Mouse (Mus musculus) limb, embryonic 15.5 days (tissue): ENCODE measurements around the gene Ndst2. TPM values are rescaled to one million over a fixed set of nuclear protein-coding genes. Genes with fewer than 3 reads are reported as not detected.
"Not testable (repeated sequence)": the region's sequence is repeated elsewhere in the genome, so short reads cannot be mapped to it uniquely, and the experiment has no call there.

Experiments
- ATAC-seq: fragments of 200-750 bp; cut with Nextera tagmentation; 2 replicates; pipeline ENCODE4 v1.8.0; 2017; ENCODE audit warnings: low read depth, moderate TSS enrichment; ENCODE audit not compliant: insufficient number of reproducible peaks, low FRiP score, low TSS enrichment
- H3K27ac ChIP-seq: fragments of 300-500 bp; sonication (generic); 2 replicates; pipeline ENCODE4 v1.5.1; 2015; ENCODE audit warnings: moderate library complexity, mild to moderate bottlenecking, inconsistent platforms
- H3K27me3 ChIP-seq: fragments of 300-500 bp; sonication (generic); 2 replicates; pipeline ENCODE4 v1.6.1; 2015; ENCODE audit warnings: inconsistent platforms
- H3K36me3 ChIP-seq: fragments of 300-500 bp; sonication (generic); 2 replicates; pipeline ENCODE4 v1.6.1; 2015; ENCODE audit warnings: inconsistent platforms
- H3K4me1 ChIP-seq: fragments of 300-500 bp; sonication (generic); 2 replicates; pipeline ENCODE4 v1.6.1; 2015; ENCODE audit warnings: inconsistent platforms
- H3K4me2 ChIP-seq: fragments of 300-500 bp; sonication (generic); 2 replicates; pipeline ENCODE4 v1.6.1; 2015; ENCODE audit warnings: mild to moderate bottlenecking, inconsistent platforms
- H3K4me3 ChIP-seq: fragments of 300-500 bp; sonication (generic); 2 replicates; pipeline ENCODE4 v1.5.1; 2015; ENCODE audit warnings: mild to moderate bottlenecking, inconsistent platforms
- H3K9ac ChIP-seq: fragments of 300-500 bp; sonication (generic); 2 replicates; pipeline ENCODE4 v1.6.1; 2015; ENCODE audit warnings: inconsistent platforms
- H3K9me3 ChIP-seq: fragments of 300-500 bp; sonication (generic); 2 replicates; pipeline ENCODE4 v1.6.1; 2016; ENCODE audit warnings: inconsistent platforms
- WGBS: fragments of 180-500 bp; shearing (Covaris S2); methylation state at CpG from one replicate; pipeline ENCODE4 v1.1.7; 2015; 5-methylcytosine and 5-hydroxymethylcytosine counted together
- polyA plus RNA-seq: library from polyadenylated mRNA; unstranded; fragments of >200 nt; fragmentation: Nextera tagmentation; extraction: Ambion mirVana; gene quantifications from 2 replicates; pipeline ENCODE4 v1.2.1, GENCODE M21; 2015

The Ndst2 gene
- polyA plus RNA-seq, 1 experiment from 2014 or later, result 33.7 TPM

DNA sequence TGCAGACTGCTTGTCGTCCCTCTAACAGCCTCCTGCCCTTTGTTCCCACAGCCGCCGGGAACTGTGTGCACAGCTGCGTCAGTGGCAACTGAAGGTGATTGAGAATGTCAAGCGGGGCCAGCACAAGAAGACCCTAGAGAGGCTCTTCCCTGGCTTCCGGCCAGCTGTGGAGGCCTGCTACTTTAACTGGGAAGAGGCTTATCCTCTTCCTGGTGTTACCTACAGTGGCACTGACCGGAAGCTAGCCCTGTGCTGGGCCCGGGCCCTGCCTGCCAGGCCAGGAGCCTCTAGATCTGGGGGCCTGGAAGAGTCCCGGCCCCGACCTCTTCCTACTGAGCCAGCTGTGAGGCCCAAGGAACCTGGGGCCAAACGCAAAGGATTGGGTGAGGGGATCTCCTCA, 20.5 kb downstream of the Ndst2 start:
- ATAC-seq, result no peak
- Histone ChIP-seq H3K9me3 (no peaks in the 10 kb centered on the region), H3K4me2 (no peak overlapping the region), H3K27me3 (no peaks in the 10 kb centered on the region), H3K27ac (no peak overlapping the region), H3K4me1 (peaks cover 11% of the 10 kb centered on the region), H3K36me3 (peaks cover 91% of the 10 kb centered on the region), H3K9ac (no peak overlapping the region), H3K4me3 (no peak overlapping the region)
- WGBS, result 80% methylated on average over 11 of the region's 11 CpGs

DNA sequence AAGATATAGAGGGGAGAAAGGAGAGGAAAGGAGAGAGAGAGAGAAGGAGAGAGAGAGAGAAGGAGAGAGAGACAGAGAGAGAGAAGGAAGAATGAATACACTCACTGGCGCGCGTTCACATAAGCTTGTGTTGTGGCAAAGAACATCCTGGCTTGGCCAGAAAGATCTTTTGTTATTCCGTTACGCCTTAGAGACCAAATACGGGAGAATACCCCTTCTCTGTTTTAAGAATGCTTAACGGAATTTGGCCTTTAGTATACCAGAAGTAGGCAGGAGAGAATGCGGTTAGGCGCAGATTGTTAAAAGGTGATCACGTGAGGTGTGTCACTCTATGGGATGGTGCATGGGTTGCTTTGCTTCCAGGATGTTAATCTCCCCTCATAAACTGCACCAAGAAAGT, 26.1 kb downstream of the Ndst2 start:
- 5% methylated on average over 10 of the region's 10 CpGs for WGBS

DNA sequence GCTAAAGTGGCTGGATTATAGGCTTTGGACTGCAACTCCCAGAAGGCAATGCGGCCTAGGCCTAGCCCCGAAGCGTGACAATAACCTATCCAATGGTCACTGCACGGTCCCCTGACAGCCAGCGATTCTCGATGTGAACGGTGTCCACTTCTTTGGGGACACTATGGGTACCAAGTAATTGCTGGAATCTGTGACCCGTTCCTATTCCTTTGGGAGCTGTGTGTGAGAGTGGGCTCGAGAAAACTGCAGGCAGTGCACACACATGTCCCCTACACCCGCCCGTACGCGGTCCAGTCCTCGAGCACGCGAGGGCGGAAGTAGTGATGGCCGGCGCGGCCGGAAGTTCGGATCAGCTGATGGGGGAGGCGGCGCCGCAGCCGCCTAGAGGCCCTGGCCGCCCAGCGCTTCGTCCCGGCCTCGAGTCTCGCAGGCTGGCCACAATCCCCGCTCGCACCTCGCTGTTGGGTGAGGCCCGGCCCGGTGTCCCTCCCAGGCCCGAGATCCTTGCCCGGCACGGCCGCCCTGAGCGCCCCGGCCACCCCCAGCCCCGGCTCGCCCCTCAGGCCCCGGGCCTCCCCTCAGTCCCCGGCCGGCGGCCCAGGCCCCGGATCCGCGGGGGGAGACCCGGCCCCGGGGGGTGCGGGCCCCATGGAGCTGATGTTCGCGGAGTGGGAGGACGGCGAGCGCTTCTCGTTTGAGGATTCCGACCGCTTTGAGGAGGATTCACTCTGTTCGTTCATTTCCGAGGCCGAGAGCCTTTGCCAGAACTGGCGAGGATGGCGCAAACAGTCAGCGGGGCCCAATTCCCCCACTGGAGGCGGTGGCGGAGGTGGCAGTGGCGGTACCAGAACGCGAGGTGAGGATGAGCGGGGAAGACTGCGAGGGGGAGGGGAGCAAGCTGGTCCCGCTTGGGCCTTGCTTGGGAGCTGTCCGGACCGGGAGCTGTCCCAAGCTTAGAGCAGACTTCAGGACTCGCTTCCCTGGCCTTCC, 26.9 kb downstream of the Ndst2 start, which contains the start of gene Zswim8:
Gene Zswim8, plus strand, starts transcription at position 352 of the 990 bp plus-strand sequence.
- H3K4me3 ChIP-seq, result peak within 1 kb of the TSS; percentile 99
- H3K36me3 ChIP-seq, result peaks cover 42% of the 10 kb centered on the region
- H3K9ac ChIP-seq, result peak within 1 kb of the TSS; percentile 99
- H3K27ac ChIP-seq, result peak within 1 kb of the TSS; percentile 91
- no peaks in the 10 kb centered on the region for H3K27me3 ChIP-seq
- ATAC-seq, result peak; percentile 93
- H3K4me1 ChIP-seq, result peaks cover 24% of the 10 kb centered on the region
- H3K9me3 ChIP-seq, result no peaks in the 10 kb centered on the region
- under 1% methylated on average over 80 of the region's 80 CpGs for WGBS
- peak within 1 kb of the TSS; percentile 73 for H3K4me2 ChIP-seq

More for the DNA sequence above, 26.1 kb downstream of the Ndst2 start:
- peaks cover 49% of the 10 kb centered on the region for H3K36me3 ChIP-seq
- peak overlapping the region; percentile 73 for H3K4me2 ChIP-seq
- no peaks in the 10 kb centered on the region for H3K27me3 ChIP-seq
- peak overlapping the region; percentile 91 for H3K27ac ChIP-seq
- H3K9me3 ChIP-seq, result no peaks in the 10 kb centered on the region
- peak overlapping the region; percentile 99 for H3K4me3 ChIP-seq
- peak overlapping the region; percentile 99 for H3K9ac ChIP-seq
- peaks cover 24% of the 10 kb centered on the region for H3K4me1 ChIP-seq
- no peak for ATAC-seq

DNA sequence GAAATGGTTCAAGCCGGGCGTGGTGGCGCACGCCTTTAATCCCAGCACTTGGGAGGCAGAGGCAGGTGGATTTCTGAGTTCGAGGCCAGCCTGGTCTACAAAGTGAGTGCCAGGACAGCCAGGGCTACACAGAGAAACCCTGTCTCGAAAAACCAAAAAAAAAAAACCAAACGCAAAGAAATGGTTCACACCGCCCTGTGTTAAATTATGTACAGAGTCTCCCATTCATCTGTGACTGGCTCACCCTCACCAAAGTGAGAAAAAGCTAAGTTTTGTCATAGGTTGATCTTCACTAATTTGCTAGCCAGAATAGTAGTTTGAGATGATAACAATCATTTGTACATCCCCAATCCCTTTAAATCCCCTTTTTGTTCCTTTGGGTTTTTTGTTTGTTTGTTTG, 30.9 kb downstream of the Ndst2 start:
- Histone ChIP-seq H3K36me3 (peaks cover 24% of the 10 kb centered on the region), H3K4me1 (peaks cover 28% of the 10 kb centered on the region), H3K4me2 (peak overlapping the region; percentile 55), H3K4me3 (peak overlapping the region; percentile 73), H3K27ac (peak overlapping the region; percentile 93), H3K9ac (peak overlapping the region; percentile 74)
- H3K9me3 ChIP-seq, H3K27me3 ChIP-seq, ATAC-seq: not testable (repeated sequence)
- WGBS, result 8% methylated on average over 8 of the region's 8 CpGs

DNA sequence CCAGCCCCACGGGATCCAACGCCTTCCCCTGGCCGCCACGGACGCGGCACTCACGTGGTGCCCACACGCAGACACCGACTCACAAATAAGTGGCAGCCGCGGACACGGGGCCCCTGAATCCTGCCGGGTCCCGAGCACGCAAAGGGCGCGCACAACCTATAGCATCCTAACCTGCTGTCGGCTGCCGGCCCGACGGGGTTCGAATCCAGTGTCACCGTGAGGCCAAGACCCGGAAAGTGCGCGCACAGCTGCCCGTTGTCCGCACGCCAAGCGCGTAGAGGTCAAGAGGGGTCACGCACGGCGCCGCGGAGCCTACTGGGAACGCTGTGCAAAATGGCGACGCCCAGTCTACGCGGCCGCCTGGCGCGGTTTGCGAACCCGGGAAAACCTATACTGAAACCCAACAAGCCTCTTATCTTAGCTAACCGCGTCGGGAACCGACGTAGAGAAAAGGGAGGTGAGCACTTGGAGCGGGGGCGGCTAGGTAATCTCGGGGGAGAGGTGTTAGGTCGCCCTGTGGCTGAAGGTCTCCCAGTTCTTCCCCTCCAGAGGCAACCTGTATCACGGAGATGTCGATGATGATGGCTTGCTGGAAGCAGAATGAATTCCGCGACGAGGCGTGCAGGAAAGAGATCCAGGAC, 31.5 kb downstream of the Ndst2 start, which contains the start of gene Chchd1:
Gene Chchd1, plus strand, starts transcription at position 266 of the 641 bp plus-strand sequence.
- H3K4me3 ChIP-seq, result peak within 1 kb of the TSS; percentile 73
- H3K4me1 ChIP-seq, result peaks cover 29% of the 10 kb centered on the region
- under 1% methylated on average over 61 of the region's 61 CpGs for WGBS
- peak within 1 kb of the TSS; percentile 55 for H3K4me2 ChIP-seq
- no peaks in the 10 kb centered on the region for H3K27me3 ChIP-seq
- no peaks in the 10 kb centered on the region for H3K9me3 ChIP-seq
- peaks cover 26% of the 10 kb centered on the region for H3K36me3 ChIP-seq
- peak within 1 kb of the TSS; percentile 74 for H3K9ac ChIP-seq
- peak within 1 kb of the TSS; percentile 93 for H3K27ac ChIP-seq
- ATAC-seq, result peak; percentile 57; the same call in 1 of the 2 replicates

DNA sequence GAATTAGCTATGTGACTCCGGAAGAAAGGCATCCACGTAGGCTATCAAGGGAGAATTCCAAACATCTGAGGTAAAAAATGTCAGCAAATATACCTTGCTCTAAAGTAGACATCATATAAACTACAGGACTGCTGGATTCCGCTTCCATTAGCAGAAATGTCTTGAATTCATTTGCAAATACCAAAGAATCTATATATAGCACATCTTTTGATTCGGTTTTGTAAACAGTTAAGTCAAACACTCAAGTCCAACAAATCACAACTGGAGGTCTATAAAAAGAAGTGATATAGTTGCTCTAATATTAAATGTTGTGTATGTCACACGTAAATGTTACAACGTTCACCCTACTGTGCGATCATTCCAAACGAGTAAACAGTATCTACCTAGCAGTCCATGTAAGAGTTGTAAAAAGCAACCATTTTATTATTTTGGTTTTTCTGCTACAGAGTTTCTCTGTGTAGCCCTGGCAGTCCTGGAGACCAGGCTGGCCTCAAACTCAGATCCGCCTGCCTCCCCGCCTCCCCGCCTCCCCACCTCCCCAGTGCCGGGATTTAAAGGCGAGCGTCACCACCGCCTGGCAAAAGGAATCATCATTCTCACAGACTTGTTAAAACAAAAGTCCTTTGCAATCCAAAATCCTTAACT, 32.1 kb downstream of the Ndst2 start:
- Histone ChIP-seq H3K4me2 (peak overlapping the region; percentile 55), H3K4me3 (peak overlapping the region; percentile 73), H3K36me3 (peaks cover 29% of the 10 kb centered on the region), H3K4me1 (peaks cover 34% of the 10 kb centered on the region), H3K27me3 (no peaks in the 10 kb centered on the region), H3K27ac (peak overlapping the region; percentile 93), H3K9me3 (no peaks in the 10 kb centered on the region), H3K9ac (peak overlapping the region; percentile 74)
- ATAC-seq, result peak; percentile 28; the same call in 1 of the 2 replicates
- 8% methylated on average over 15 of the region's 15 CpGs for WGBS

DNA sequence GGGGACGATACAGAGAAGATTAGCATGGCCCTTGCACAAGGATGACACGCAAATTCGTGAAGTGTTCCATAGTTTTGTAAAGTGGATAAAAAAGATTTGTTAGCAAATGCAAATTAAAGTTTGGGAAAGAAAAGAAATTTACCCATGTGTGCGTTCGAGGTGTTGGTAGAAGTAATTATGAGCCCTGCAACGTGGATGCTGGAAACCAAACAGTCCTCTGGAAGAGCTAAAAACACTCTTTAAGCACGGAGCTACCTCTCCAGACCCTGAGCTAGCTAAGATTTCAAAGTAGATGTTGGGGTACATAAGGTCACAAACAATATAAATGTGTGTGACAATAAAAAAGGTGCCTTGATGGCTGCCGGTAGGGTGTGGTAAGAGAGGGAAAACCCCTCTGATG, 32.8 kb downstream of the Ndst2 start:
- WGBS, result 67% methylated on average over 8 of the region's 8 CpGs
- Histone ChIP-seq H3K4me3 (peak overlapping the region; percentile 73), H3K9me3 (no peaks in the 10 kb centered on the region), H3K27ac (no peak overlapping the region), H3K4me1 (peaks cover 39% of the 10 kb centered on the region), H3K4me2 (peak overlapping the region; percentile 55), H3K27me3 (no peaks in the 10 kb centered on the region), H3K36me3 (peaks cover 29% of the 10 kb centered on the region), H3K9ac (no peak overlapping the region)
- no peak for ATAC-seq

DNA sequence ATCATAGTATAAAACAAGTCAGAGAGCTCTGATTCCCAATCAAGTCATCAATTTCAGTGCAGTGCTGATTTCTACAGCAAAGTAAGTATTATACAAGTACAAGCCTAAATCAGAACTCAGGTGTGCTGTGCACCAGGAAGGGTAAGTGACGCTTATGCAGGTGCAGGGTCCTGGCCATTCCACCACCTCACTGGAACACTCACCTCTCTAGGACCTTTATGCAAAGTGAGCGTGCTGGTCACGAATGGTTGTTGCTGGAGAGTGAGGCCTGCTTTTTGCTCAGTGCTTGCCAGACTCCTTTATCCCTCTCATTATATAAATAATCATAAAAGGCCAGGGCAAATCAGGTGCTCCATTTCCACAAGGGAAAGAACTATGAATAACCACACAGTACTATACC, 34.0 kb downstream of the Ndst2 start:
- no peak for ATAC-seq
- Histone ChIP-seq H3K36me3 (peaks cover 29% of the 10 kb centered on the region), H3K9ac (no peak overlapping the region), H3K27ac (no peak overlapping the region), H3K9me3 (no peaks in the 10 kb centered on the region), H3K27me3 (no peaks in the 10 kb centered on the region), H3K4me1 (peaks cover 45% of the 10 kb centered on the region), H3K4me2 (no peak overlapping the region), H3K4me3 (no peak overlapping the region)
- 77% methylated on average over 3 of the region's 3 CpGs for WGBS

DNA sequence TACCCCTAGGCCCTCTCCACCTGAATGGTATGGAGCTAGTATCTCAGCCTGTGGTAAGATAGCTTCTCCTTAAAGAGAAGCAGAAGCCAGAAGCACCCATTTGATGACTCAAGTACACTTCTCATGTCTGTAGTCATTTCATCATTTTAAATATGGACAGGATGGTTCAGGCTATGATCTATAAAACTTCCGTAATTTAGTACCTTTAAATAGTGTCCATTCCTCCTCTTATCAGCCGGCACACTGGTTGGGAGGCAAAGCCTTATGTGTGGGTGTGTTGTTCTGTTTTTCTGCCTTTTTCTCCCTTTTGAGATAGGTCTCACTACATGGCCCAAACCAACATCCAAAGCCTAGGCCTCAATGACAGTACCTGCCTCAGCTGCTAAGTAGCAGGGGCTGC, 35.8 kb downstream of the Ndst2 start:
- no peak for ATAC-seq
- H3K4me1 ChIP-seq, result peaks cover 49% of the 10 kb centered on the region
- H3K4me2 ChIP-seq, result no peak overlapping the region
- no peaks in the 10 kb centered on the region for H3K9me3 ChIP-seq
- H3K4me3 ChIP-seq, result no peak overlapping the region
- WGBS, result 89% methylated on average over 2 of the region's 2 CpGs
- no peak overlapping the region for H3K9ac ChIP-seq
- H3K27ac ChIP-seq, result no peak overlapping the region
- H3K36me3 ChIP-seq, result peaks cover 24% of the 10 kb centered on the region
- H3K27me3 ChIP-seq, result no peaks in the 10 kb centered on the region

DNA sequence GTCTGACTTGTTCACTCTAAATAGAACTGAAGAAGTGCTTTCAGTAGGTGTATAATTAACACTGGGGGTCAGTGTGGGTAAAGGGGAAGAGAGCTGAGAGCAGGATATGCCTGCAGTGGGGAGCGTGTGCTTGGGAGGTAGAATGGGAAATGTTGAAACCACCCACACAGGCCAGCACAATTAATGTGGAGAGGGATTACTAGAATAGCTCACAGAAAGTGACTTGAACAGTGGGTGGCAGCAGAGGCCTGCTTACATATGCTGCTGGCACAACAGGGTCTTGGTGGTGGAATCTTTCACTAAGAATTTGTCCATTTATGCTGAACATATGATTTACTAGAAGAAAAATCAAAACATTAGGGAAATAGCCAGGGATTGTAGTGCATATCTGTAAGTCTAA, 37.4 kb downstream of the Ndst2 start:
- Histone ChIP-seq H3K4me2 (peak overlapping the region; percentile 69), H3K27ac (no peak overlapping the region), H3K9me3 (no peaks in the 10 kb centered on the region), H3K4me1 (peaks cover 48% of the 10 kb centered on the region), H3K9ac (peak overlapping the region; percentile 26; the same call in 1 of the 2 replicates), H3K36me3 (peaks cover 39% of the 10 kb centered on the region), H3K27me3 (no peaks in the 10 kb centered on the region), H3K4me3 (peak overlapping the region; percentile 96)
- no peak for ATAC-seq
- 12% methylated on average over 1 of the region's 1 CpGs for WGBS

DNA sequence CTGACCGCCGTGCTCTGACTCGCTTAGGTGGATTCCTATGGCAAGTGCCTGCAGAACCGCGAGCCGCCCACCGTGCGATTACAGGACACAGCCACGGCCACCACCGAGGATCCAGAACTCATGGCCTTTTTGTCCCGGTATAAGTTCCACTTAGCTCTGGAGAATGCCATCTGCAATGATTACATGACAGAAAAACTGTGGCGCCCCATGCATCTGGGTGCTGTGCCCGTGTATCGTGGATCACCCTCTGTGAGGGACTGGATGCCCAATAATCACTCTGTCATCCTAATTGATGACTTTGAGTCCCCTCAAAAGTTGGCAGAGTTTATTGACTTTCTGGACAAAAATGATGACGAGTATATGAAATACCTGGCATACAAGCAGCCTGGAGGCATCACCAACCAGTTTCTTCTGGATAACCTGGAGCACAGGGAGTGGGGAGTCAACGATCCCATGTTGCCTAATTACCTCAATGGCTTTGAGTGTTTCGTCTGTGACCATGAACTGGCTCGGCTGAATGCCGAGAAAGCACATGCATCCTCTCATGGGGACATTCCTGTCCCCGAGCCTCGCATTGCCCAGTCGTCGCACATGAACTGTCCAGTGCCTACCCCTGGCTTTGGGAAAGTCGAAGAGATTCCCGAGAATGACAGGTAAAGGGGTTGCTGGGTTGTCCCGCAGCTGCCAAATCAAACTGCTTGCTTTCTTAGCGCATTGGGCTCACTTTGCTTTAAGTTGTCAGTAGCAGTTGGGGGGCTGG, 38.4 kb downstream of the Ndst2 start:
- no peak for ATAC-seq
- WGBS, result 11% methylated on average over 27 of the region's 27 CpGs
- H3K36me3 ChIP-seq, result peaks cover 49% of the 10 kb centered on the region
- H3K9me3 ChIP-seq, result no peaks in the 10 kb centered on the region
- H3K4me2 ChIP-seq, result peak overlapping the region; percentile 69
- H3K4me3 ChIP-seq, result peak overlapping the region; percentile 96
- peaks cover 40% of the 10 kb centered on the region for H3K4me1 ChIP-seq
- no peaks in the 10 kb centered on the region for H3K27me3 ChIP-seq
- H3K27ac ChIP-seq, result peak overlapping the region; percentile 98
- peak overlapping the region; percentile 98 for H3K9ac ChIP-seq
